Comparison of ENCODE assay signal across 8 mouse cellular contexts in genomic region chr4:132939421-132940127, GRCm38 (mm10). TPM values are rescaled to one million over a fixed set of nuclear protein-coding genes. Genes with fewer than 3 reads are reported as not detected.
DNase-seq lines count a peak whose midpoint lies in the region; ATAC-seq and TF ChIP-seq lines count a peak whose summit lies in the region.

No protein-coding gene starts in this region.

- peak; percentile 84 for DNase-seq in layer of hippocampus, postnatal 10 days (ENCODE audit: low spot score in 2 of 2)
- no peak for DNase-seq in layer of hippocampus, adult 18-20 months (ENCODE audit: low spot score in 2 of 2)
- peak; percentile 66 to 69 for DNase-seq in adrenal gland, adult 18-20 months (ENCODE audit: low spot score in 2 of 2)
- peak; percentile 79 for DNase-seq in embryo, embryonic 9.5 days (ENCODE audit: extremely low spot score)
- peak; percentile 79 for DNase-seq in thymus, adult 2 months

- 25% methylated on average over 22 of the region's 22 CpGs for WGBS in hindbrain, embryonic 12.5 days
- 24% methylated on average over 22 of the region's 22 CpGs for WGBS in limb, embryonic 12.5 days
- 24% methylated on average over 22 of the region's 22 CpGs for WGBS in midbrain, embryonic 16.5 days
- WGBS in thymus, adult 2 months: 27% methylated on average over 22 of the region's 22 CpGs

- ATAC-seq in hindbrain, embryonic 12.5 days (ENCODE audit: low FRiP score): no peak
- ATAC-seq in limb, embryonic 12.5 days (ENCODE audit: insufficient number of reproducible peaks, insufficient read depth, low FRiP score, low TSS enrichment, low read depth): no peak
- ATAC-seq in midbrain, embryonic 16.5 days: no peak

- no peaks in the 10 kb centered on the region for H3K36me3 ChIP-seq in hindbrain, embryonic 12.5 days
- no peaks in the 10 kb centered on the region for H3K36me3 ChIP-seq in limb, embryonic 12.5 days
- H3K36me3 ChIP-seq in midbrain, embryonic 16.5 days (ENCODE audit: control insufficient read depth, insufficient read depth, low read length): no peaks in the 10 kb centered on the region
- no peaks in the 10 kb centered on the region for H3K36me3 ChIP-seq in thymus, adult 2 months (ENCODE audit: control insufficient read depth, insufficient read depth, low read length)

- H3K4me2 ChIP-seq in hindbrain, embryonic 12.5 days (replicated peaks): peak overlapping the region; percentile 21; the same call in 1 of the 2 replicates
- peak overlapping the region; percentile 43; the same call in 1 of the 2 replicates for H3K4me2 ChIP-seq in limb, embryonic 12.5 days
- H3K4me2 ChIP-seq in midbrain, embryonic 16.5 days (ENCODE audit: low read length): no peak overlapping the region

- H3K4me3 ChIP-seq in hindbrain, embryonic 12.5 days: no peak overlapping the region
- H3K4me3 ChIP-seq in limb, embryonic 12.5 days (replicated peaks): no peak overlapping the region
- no peak overlapping the region for H3K4me3 ChIP-seq in midbrain, embryonic 16.5 days (ENCODE audit: low read depth, low read length)
- H3K4me3 ChIP-seq in thymus, adult 2 months (ENCODE audit: control insufficient read depth, insufficient read depth, low read length): no peak overlapping the region

- no peaks in the 10 kb centered on the region for H3K9me3 ChIP-seq in hindbrain, embryonic 12.5 days (replicated peaks)
- H3K9me3 ChIP-seq in limb, embryonic 12.5 days: no peaks in the 10 kb centered on the region
- no peaks in the 10 kb centered on the region for H3K9me3 ChIP-seq in midbrain, embryonic 16.5 days (replicated peaks; ENCODE audit: control insufficient read depth, low read length, poor library complexity, severe bottlenecking)

- H3K27me3 ChIP-seq in hindbrain, embryonic 12.5 days: peaks cover 15% of the 10 kb centered on the region; the same call in 1 of the 2 replicates
- peaks cover 7% of the 10 kb centered on the region; the same call in 1 of the 2 replicates for H3K27me3 ChIP-seq in limb, embryonic 12.5 days
- no peaks in the 10 kb centered on the region for H3K27me3 ChIP-seq in midbrain, embryonic 16.5 days (ENCODE audit: control insufficient read depth, insufficient read depth, low read depth, low read length)
- H3K27me3 ChIP-seq in thymus, adult 2 months (ENCODE audit: control insufficient read depth, insufficient read depth, low read length): no peaks in the 10 kb centered on the region

- H3K4me1 ChIP-seq in hindbrain, embryonic 12.5 days: peaks cover 16% of the 10 kb centered on the region
- H3K4me1 ChIP-seq in limb, embryonic 12.5 days (replicated peaks): peaks cover 25% of the 10 kb centered on the region
- H3K4me1 ChIP-seq in midbrain, embryonic 16.5 days (ENCODE audit: control insufficient read depth, insufficient read depth, low read length): peaks cover 12% of the 10 kb centered on the region; the same call in 1 of the 2 replicates
- H3K4me1 ChIP-seq in thymus, adult 2 months (replicated peaks; ENCODE audit: control insufficient read depth, insufficient read depth, low read length): peaks cover 21% of the 10 kb centered on the region

- no peak for TF ChIP-seq POLR2A in thymus, adult 2 months (IDR thresholded peaks at IDR 0.05; ENCODE audit: control insufficient read depth, extremely low read depth, insufficient read depth, low read length, poor library complexity)

- TF ChIP-seq CTCF in thymus, adult 2 months (IDR thresholded peaks at IDR 0.05; ENCODE audit: borderline replicate concordance, control insufficient read depth, extremely low read depth, insufficient read depth, low read length, poor library complexity): peak; percentile 88

- no peak overlapping the region for H3K9ac ChIP-seq in hindbrain, embryonic 12.5 days
- H3K9ac ChIP-seq in limb, embryonic 12.5 days (replicated peaks): no peak overlapping the region
- H3K9ac ChIP-seq in midbrain, embryonic 16.5 days (ENCODE audit: low read depth, low read length): no peak overlapping the region

- no peak overlapping the region for H3K27ac ChIP-seq in hindbrain, embryonic 12.5 days
- H3K27ac ChIP-seq in limb, embryonic 12.5 days: 0 out of 2 replicates have a peak overlapping the region, but pooled peaks have one; percentile 9
- H3K27ac ChIP-seq in midbrain, embryonic 16.5 days (ENCODE audit: low read length): 0 out of 2 replicates have a peak overlapping the region, but pooled peaks have one; percentile 44
- H3K27ac ChIP-seq in thymus, adult 2 months (ENCODE audit: control insufficient read depth, insufficient read depth, low read length): no peak overlapping the region

RNA-seq across cellular contexts. Expression of gene Fam76a, which starts 17.2 kb away (rescaled TPM):
- total RNA-seq in layer of hippocampus, postnatal 10 days (2021): 10 to 100 TPM; 26.6 to 28.0 TPM
- total RNA-seq in layer of hippocampus, adult 18-20 months (2021): 10 to 100 TPM; 53.1 to 60.5 TPM
- 10 to 100 TPM; 25.2 to 26.1 TPM for total RNA-seq in adrenal gland, adult 18-20 months (2021)
- polyA plus RNA-seq in hindbrain, embryonic 12.5 days (2016; fragmentation: Nextera tagmentation; extraction: Ambion mirVana): 29.6 and 33.8 TPM in 2 replicates
- 25.8 and 31.7 TPM in 2 replicates for polyA plus RNA-seq in limb, embryonic 12.5 days (2016; fragmentation: Nextera tagmentation; extraction: Ambion mirVana)
- 41.8 and 42.7 TPM in 2 replicates for polyA plus RNA-seq in midbrain, embryonic 16.5 days (2015; fragmentation: Nextera tagmentation; extraction: Ambion mirVana)
- 15.0 and 15.1 TPM in 2 replicates for polyA plus RNA-seq in thymus, adult 2 months (2012; rRNA removed)

RNA-seq across cellular contexts. Expression of gene Fgr, which starts 34.3 kb away (rescaled TPM):
- total RNA-seq in layer of hippocampus, postnatal 10 days (2021): under 1 TPM; 0.13 to 0.46 TPM
- total RNA-seq in layer of hippocampus, adult 18-20 months (2021): under 1 TPM; 0.13 to 0.35 TPM
- under 1 TPM; 0.43 to 0.58 TPM for total RNA-seq in adrenal gland, adult 18-20 months (2021)
- polyA plus RNA-seq in hindbrain, embryonic 12.5 days (2016; fragmentation: Nextera tagmentation; extraction: Ambion mirVana): 0.08 TPM in 1 of 2 replicates, not detected in the other
- 0.26 and 0.36 TPM in 2 replicates for polyA plus RNA-seq in limb, embryonic 12.5 days (2016; fragmentation: Nextera tagmentation; extraction: Ambion mirVana)
- 0.05 TPM in 1 of 2 replicates, not detected in the other for polyA plus RNA-seq in midbrain, embryonic 16.5 days (2015; fragmentation: Nextera tagmentation; extraction: Ambion mirVana)
- polyA plus RNA-seq in thymus, adult 2 months (2012; rRNA removed): 15.3 and 15.8 TPM in 2 replicates

RNA-seq across cellular contexts. Expression of gene Stx12, which starts 55.3 kb away (rescaled TPM):
- 100 to 1,000 TPM; 113 to 115 TPM for total RNA-seq in layer of hippocampus, postnatal 10 days (2021)
- 100 to 1,000 TPM; 109 to 111 TPM for total RNA-seq in layer of hippocampus, adult 18-20 months (2021)
- 10 to 100 TPM; 58.8 to 59.2 TPM for total RNA-seq in adrenal gland, adult 18-20 months (2021)
- 100 and 104 TPM in 2 replicates for polyA plus RNA-seq in hindbrain, embryonic 12.5 days (2016; fragmentation: Nextera tagmentation; extraction: Ambion mirVana)
- 61.1 and 62.8 TPM in 2 replicates for polyA plus RNA-seq in limb, embryonic 12.5 days (2016; fragmentation: Nextera tagmentation; extraction: Ambion mirVana)
- 174 and 177 TPM in 2 replicates for polyA plus RNA-seq in midbrain, embryonic 16.5 days (2015; fragmentation: Nextera tagmentation; extraction: Ambion mirVana)
- 14.0 and 16.1 TPM in 2 replicates for polyA plus RNA-seq in thymus, adult 2 months (2012; rRNA removed)

Comparison
In these comparisons a context has a peak if more than half of its experiments do, and no peak if none do; other contexts are left out.
1. DNase-seq: peak in layer of hippocampus, postnatal 10 days (2 of 2), adrenal gland, adult 18-20 months (2 of 2), embryo, embryonic 9.5 days (single experiment) and thymus, adult 2 months (single experiment); none in layer of hippocampus, adult 18-20 months (0 of 2).
2. H3K27ac ChIP-seq: peak in limb, embryonic 12.5 days (single experiment) and midbrain, embryonic 16.5 days (single experiment); none in hindbrain, embryonic 12.5 days (single experiment) and thymus, adult 2 months (single experiment).
3. RNA of gene Fgr, which starts 34.3 kb away (polyA plus RNA-seq): 15.3 to 15.8 TPM in thymus, adult 2 months; 0.26 to 0.36 TPM in limb, embryonic 12.5 days, 0.08 TPM in hindbrain, embryonic 12.5 days and 0.05 TPM in midbrain, embryonic 16.5 days; every median in the first group is over 10 times any median in the second.